ENCODE assay signal across 27 mouse cellular contexts in genomic region chr8:46327284-46327683, GRCm38 (mm10). TPM values are rescaled to one million over a fixed set of nuclear protein-coding genes. Genes with fewer than 3 reads are reported as not detected.
DNase-seq lines count a peak whose midpoint lies in the region; ATAC-seq and TF ChIP-seq lines count a peak whose summit lies in the region.
"Had no signal": no experiment of that assay in that cellular context is flagged by ENCODE, and none has a peak within 500 bp of the region (broad histone marks: within the 10 kb centered on the region; RNA-seq: fewer than 3 reads in every experiment).

No protein-coding gene starts in this region.

- no peaks in the 10 kb centered on the region for H3K36me3 ChIP-seq in kidney, adult 2 months (ENCODE audit: control insufficient read depth, insufficient read depth, low read length)
- H3K36me3 ChIP-seq in kidney, embryonic 15.5 days = no peaks in the 10 kb centered on the region
- H3K36me3 ChIP-seq in stomach, postnatal 0 days (ENCODE audit: control insufficient read depth, insufficient read depth, low read length) = no peaks in the 10 kb centered on the region
- H3K36me3 ChIP-seq: heart, embryonic 15.5 days; hindbrain, embryonic 12.5 days; intestine, embryonic 15.5 days; liver, embryonic 12.5 days; midbrain, embryonic 10.5 days had no signal

- TF ChIP-seq POLR2A in kidney, adult 2 months (IDR thresholded peaks at IDR 0.05; ENCODE audit: low read depth, low read length) = no peak

- TF ChIP-seq EP300 in stomach, postnatal 0 days (optimal IDR thresholded peaks at IDR 0.05) = no peak

- 65% methylated on average over 7 of the region's 7 CpGs for WGBS in kidney, adult 2 months
- WGBS in kidney, embryonic 15.5 days = 76% methylated on average over 7 of the region's 7 CpGs
- WGBS in stomach, postnatal 0 days = 71% methylated on average over 7 of the region's 7 CpGs

- no peak overlapping the region for H3K27ac ChIP-seq in kidney, adult 2 months (ENCODE audit: insufficient read depth, low read depth, low read length)
- no peak overlapping the region for H3K27ac ChIP-seq in kidney, embryonic 15.5 days
- no peak overlapping the region for H3K27ac ChIP-seq in stomach, postnatal 0 days (replicated peaks)
- H3K27ac ChIP-seq: heart, embryonic 15.5 days; hindbrain, embryonic 12.5 days; hindbrain, postnatal 0 days; intestine, embryonic 15.5 days; liver, embryonic 12.5 days; macrophage; midbrain, embryonic 10.5 days had no signal

- TF ChIP-seq CTCF in kidney, adult 2 months (conservative IDR thresholded peaks at IDR 0.05; ENCODE audit: insufficient read depth, insufficient read length, low read depth, low read length) = no peak
- TF ChIP-seq CTCF in stomach, postnatal 0 days (IDR thresholded peaks at IDR 0.05; ENCODE audit: low read depth) = no peak

- H3K4me2 ChIP-seq in kidney, embryonic 15.5 days = no peak overlapping the region
- no peak overlapping the region for H3K4me2 ChIP-seq in stomach, postnatal 0 days (replicated peaks; ENCODE audit: low read depth)
- H3K4me2 ChIP-seq: heart, embryonic 15.5 days; hindbrain, embryonic 12.5 days; intestine, embryonic 15.5 days; liver, embryonic 12.5 days had no signal

- no peak overlapping the region for H3K4me3 ChIP-seq in kidney, adult 2 months (ENCODE audit: insufficient read depth, low read depth, low read length)
- H3K4me3 ChIP-seq in kidney, embryonic 15.5 days (replicated peaks) = no peak overlapping the region
- H3K4me3 ChIP-seq in stomach, postnatal 0 days (ENCODE audit: low read depth, low read length) = no peak overlapping the region
- H3K4me3 ChIP-seq: erythroblast, embryonic 14.5 days; heart, embryonic 15.5 days; hindbrain, embryonic 12.5 days; intestine, embryonic 15.5 days; liver, embryonic 12.5 days; midbrain, embryonic 10.5 days had no signal

- H3K27me3 ChIP-seq in kidney, adult 2 months (replicated peaks; ENCODE audit: control insufficient read depth, insufficient read depth, low read length) = no peaks in the 10 kb centered on the region
- no peaks in the 10 kb centered on the region for H3K27me3 ChIP-seq in kidney, embryonic 15.5 days
- no peaks in the 10 kb centered on the region for H3K27me3 ChIP-seq in stomach, postnatal 0 days (ENCODE audit: control insufficient read depth, insufficient read depth, low read length)
- H3K27me3 ChIP-seq: heart, embryonic 15.5 days; hindbrain, embryonic 12.5 days; intestine, embryonic 15.5 days; liver, embryonic 12.5 days had no signal

- H3K4me1 ChIP-seq in kidney, adult 2 months (ENCODE audit: control insufficient read depth, insufficient read depth, low read length) = 0 out of 2 replicates have a peak, but pooled peaks cover under 1% of the 10 kb centered on the region
- H3K4me1 ChIP-seq in kidney, embryonic 15.5 days = peaks cover 10% of the 10 kb centered on the region; the same call in 1 of the 2 replicates
- no peaks in the 10 kb centered on the region; the same call in 1 of the 2 replicates for H3K4me1 ChIP-seq in stomach, postnatal 0 days (replicated peaks; ENCODE audit: control insufficient read depth, insufficient read depth)
- H3K4me1 ChIP-seq: hindbrain, embryonic 12.5 days; liver, embryonic 12.5 days; midbrain, embryonic 10.5 days had no signal

- no peak for ATAC-seq in kidney, embryonic 15.5 days (replicated peaks; ENCODE audit: low FRiP score)
- no peak for ATAC-seq in stomach, postnatal 0 days (ENCODE audit: low FRiP score, low TSS enrichment)
- ATAC-seq: forebrain, postnatal 0 days; hindbrain, postnatal 0 days; intestine, embryonic 15.5 days; liver, embryonic 12.5 days; midbrain, embryonic 16.5 days had no signal

- no peaks in the 10 kb centered on the region for H3K9me3 ChIP-seq in kidney, embryonic 15.5 days (replicated peaks)
- H3K9me3 ChIP-seq in stomach, postnatal 0 days (ENCODE audit: control insufficient read depth, low read length) = no peaks in the 10 kb centered on the region
- H3K9me3 ChIP-seq: heart, embryonic 15.5 days; intestine, embryonic 15.5 days; liver, embryonic 12.5 days had no signal

- DNase-seq in kidney, adult 2 months = peak; percentile 77
- DNase-seq in lung, postnatal 14 days = peak; percentile 20
- no peak for DNase-seq in lung, postnatal 4 days
- DNase-seq in kidney, postnatal 14 days = peak; percentile 30
- DNase-seq in stomach, postnatal 0 days (ENCODE audit: low spot score) = no peak
- no peak for DNase-seq in cerebellum, adult 8-10 months
- DNase-seq: adrenal gland, postnatal 25 days; B cell, adult 2 months; cerebellum, adult 18-20 months; cerebellum, postnatal 14 days; forebrain, postnatal 0 days; heart, postnatal 36 days; spleen, adult 18-20 months; thymus, adult 18-20 months; thymus, postnatal 25 days had no signal

- H3K9ac ChIP-seq in kidney, embryonic 15.5 days = no peak overlapping the region
- H3K9ac ChIP-seq in stomach, postnatal 0 days (ENCODE audit: low read length) = no peak overlapping the region
- H3K9ac ChIP-seq: forebrain, postnatal 0 days; heart, embryonic 15.5 days; hindbrain, embryonic 12.5 days; intestine, embryonic 15.5 days; liver, embryonic 12.5 days had no signal

RNA-seq across cellular contexts. Expression of gene Helt, which starts 32.8 kb away (rescaled TPM):
- not detected in 2 replicates for polyA plus RNA-seq in kidney, adult 2 months (2012; rRNA removed)
- not detected in 2 replicates for polyA plus RNA-seq in kidney, embryonic 15.5 days (2015; fragmentation: Nextera tagmentation; extraction: Ambion mirVana)
- not detected in 2 replicates for polyA plus RNA-seq in stomach, postnatal 0 days (2015; fragmentation: Nextera tagmentation; extraction: Ambion mirVana)
- polyA plus RNA-seq: erythroblast, embryonic 14.5 days; heart, embryonic 15.5 days; intestine, embryonic 15.5 days; limb, embryonic 11.5 days; liver, embryonic 12.5 days; macrophage; stomach, embryonic 16.5 days had no signal

Comparison
In these comparisons a context has a peak if more than half of its experiments do, and no peak if none do; other contexts are left out.
1. DNase-seq: peak in kidney, adult 2 months (single experiment), lung, postnatal 14 days (single experiment) and kidney, postnatal 14 days (single experiment); none in lung, postnatal 4 days (0 of 2), stomach, postnatal 0 days (single experiment) and cerebellum, adult 8-10 months (single experiment).